ENCODE assay signal across 17 mouse cellular contexts in the genomic region with DNA sequence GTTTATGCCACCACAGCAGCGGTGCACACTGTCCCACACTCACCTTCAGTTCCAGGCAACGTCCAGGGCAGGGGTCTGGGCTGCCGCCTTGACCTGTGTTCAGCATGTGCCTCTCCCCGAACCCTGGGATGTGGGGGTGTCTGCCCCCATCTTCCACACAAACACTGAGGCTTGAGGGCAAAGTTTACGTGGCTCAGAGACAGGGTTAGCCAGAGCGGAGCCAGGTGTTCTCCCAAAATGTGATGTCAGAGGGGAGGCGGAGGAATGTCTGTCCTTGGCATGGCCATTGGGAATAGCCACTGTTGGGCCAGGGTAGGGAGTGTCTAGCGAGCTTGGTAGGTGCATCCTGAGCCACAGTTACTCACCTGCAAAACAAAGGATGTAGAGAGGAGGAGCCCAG. TPM values are rescaled to one million over a fixed set of nuclear protein-coding genes. Genes with fewer than 3 reads are reported as not detected.
DNase-seq lines count a peak whose midpoint lies in the region; ATAC-seq and TF ChIP-seq lines count a peak whose summit lies in the region.
"Had no signal": no experiment of that assay in that cellular context is flagged by ENCODE, and none has a peak within 500 bp of the region (broad histone marks: within the 10 kb centered on the region; RNA-seq: fewer than 3 reads in every experiment).

No protein-coding gene starts in this region.

- H3K4me1 ChIP-seq in liver, postnatal 0 days (ENCODE audit: insufficient read depth) = peaks cover 9% of the 10 kb centered on the region
- H3K4me1 ChIP-seq in liver, embryonic 11.5 days (replicated peaks; ENCODE audit: control insufficient read depth, insufficient read depth, low read length) = peaks cover 10% of the 10 kb centered on the region
- no peaks in the 10 kb centered on the region for H3K4me1 ChIP-seq in embryonic facial prominence, embryonic 11.5 days (ENCODE audit: control insufficient read depth, insufficient read depth, low read length)

- no peak for TF ChIP-seq CTCF in liver, postnatal 0 days (IDR thresholded peaks at IDR 0.05; ENCODE audit: low read depth)

- no peak for TF ChIP-seq EP300 in liver, postnatal 0 days (IDR thresholded peaks at IDR 0.05; ENCODE audit: low read depth)

- H3K4me2 ChIP-seq in liver, postnatal 0 days (ENCODE audit: low read depth, low read length) = peak overlapping the region; percentile 67
- no peak overlapping the region for H3K4me2 ChIP-seq in liver, embryonic 11.5 days
- H3K4me2 ChIP-seq in embryonic facial prominence, embryonic 11.5 days (ENCODE audit: low read depth, low read length) = no peak overlapping the region
- H3K4me2 ChIP-seq: embryonic facial prominence, embryonic 12.5 days; forebrain, embryonic 13.5 days; forebrain, embryonic 15.5 days had no signal

- peak; percentile 55 for DNase-seq in liver, postnatal 0 days
- DNase-seq in liver, embryonic 11.5 days (ENCODE audit: low spot score) = no peak
- no peak for DNase-seq in embryonic facial prominence, embryonic 11.5 days (ENCODE audit: low spot score)
- DNase-seq in layer of hippocampus, adult 9-11 months = no peak
- no peak for DNase-seq in thymus, postnatal 14 days
- DNase-seq: adrenal gland, adult 2 months; adrenal gland, postnatal 10 days; adrenal gland, postnatal 25 days; cerebellum, adult 11 months; cerebellum, adult 2 months; cerebellum, adult 9-10 months; cerebellum, postnatal 10 days; cerebellum, postnatal 25 days; forebrain, postnatal 0 days had no signal

- no peak for ATAC-seq in liver, postnatal 0 days
- no peak for ATAC-seq in liver, embryonic 11.5 days (replicated peaks; ENCODE audit: low FRiP score)
- 0 out of 2 replicates have a peak, but pooled peaks have one; percentile 11 for ATAC-seq in embryonic facial prominence, embryonic 11.5 days (replicated peaks; ENCODE audit: insufficient number of reproducible peaks, low FRiP score, low TSS enrichment, low read depth)
- ATAC-seq: forebrain, embryonic 13.5 days; forebrain, embryonic 15.5 days; forebrain, postnatal 0 days had no signal

- WGBS in liver, postnatal 0 days (ENCODE audit: insufficient replicate concordance) = 76% methylated on average over 8 of the region's 8 CpGs
- 87% methylated on average over 8 of the region's 8 CpGs for WGBS in liver, embryonic 11.5 days
- WGBS in embryonic facial prominence, embryonic 11.5 days = 87% methylated on average over 8 of the region's 8 CpGs

- peak overlapping the region; percentile 72 for H3K9ac ChIP-seq in liver, postnatal 0 days (replicated peaks)
- H3K9ac ChIP-seq in liver, embryonic 11.5 days (ENCODE audit: low read depth, low read length) = no peak overlapping the region
- H3K9ac ChIP-seq in embryonic facial prominence, embryonic 11.5 days (replicated peaks; ENCODE audit: low read length) = no peak overlapping the region
- H3K9ac ChIP-seq: embryonic facial prominence, embryonic 12.5 days; forebrain, embryonic 13.5 days; forebrain, embryonic 15.5 days; forebrain, postnatal 0 days had no signal

- H3K36me3 ChIP-seq in liver, postnatal 0 days (replicated peaks; ENCODE audit: insufficient read depth, low read length) = 0 out of 2 replicates have a peak, but pooled peaks cover 2% of the 10 kb centered on the region
- no peaks in the 10 kb centered on the region for H3K36me3 ChIP-seq in liver, embryonic 11.5 days (ENCODE audit: control insufficient read depth, insufficient read depth, low read length)
- no peaks in the 10 kb centered on the region for H3K36me3 ChIP-seq in embryonic facial prominence, embryonic 11.5 days (replicated peaks; ENCODE audit: control insufficient read depth, insufficient read depth, low read depth, low read length)
- H3K36me3 ChIP-seq: forebrain, embryonic 15.5 days had no signal

- H3K4me3 ChIP-seq in liver, postnatal 0 days (ENCODE audit: low read depth, low read length) = peak overlapping the region; percentile 44
- no peak overlapping the region for H3K4me3 ChIP-seq in liver, embryonic 11.5 days (ENCODE audit: low read depth, low read length)
- H3K4me3 ChIP-seq in embryonic facial prominence, embryonic 11.5 days (ENCODE audit: low read depth, low read length) = no peak overlapping the region
- H3K4me3 ChIP-seq: embryonic facial prominence, embryonic 12.5 days; forebrain, embryonic 13.5 days; forebrain, embryonic 15.5 days had no signal

- H3K27ac ChIP-seq in liver, postnatal 0 days (ENCODE audit: low read depth) = peak overlapping the region; percentile 98
- no peak overlapping the region for H3K27ac ChIP-seq in liver, embryonic 11.5 days (ENCODE audit: low read depth, low read length)
- H3K27ac ChIP-seq in embryonic facial prominence, embryonic 11.5 days (replicated peaks; ENCODE audit: low read depth, low read length) = no peak overlapping the region
- H3K27ac ChIP-seq: embryonic facial prominence, embryonic 12.5 days; forebrain, embryonic 13.5 days; forebrain, embryonic 15.5 days had no signal

- H3K27me3 ChIP-seq in liver, postnatal 0 days (ENCODE audit: insufficient read depth, low read length) = no peaks in the 10 kb centered on the region
- no peaks in the 10 kb centered on the region for H3K27me3 ChIP-seq in liver, embryonic 11.5 days (replicated peaks; ENCODE audit: control insufficient read depth, insufficient read depth, low read length)
- no peaks in the 10 kb centered on the region for H3K27me3 ChIP-seq in embryonic facial prominence, embryonic 11.5 days (ENCODE audit: control insufficient read depth, insufficient read depth, low read length)
- H3K27me3 ChIP-seq: embryonic facial prominence, embryonic 12.5 days; forebrain, embryonic 13.5 days; forebrain, embryonic 15.5 days had no signal

- no peaks in the 10 kb centered on the region for H3K9me3 ChIP-seq in liver, postnatal 0 days (ENCODE audit: low read length)
- H3K9me3 ChIP-seq in liver, embryonic 11.5 days (ENCODE audit: control insufficient read depth, low read length) = no peaks in the 10 kb centered on the region
- H3K9me3 ChIP-seq in embryonic facial prominence, embryonic 11.5 days (replicated peaks; ENCODE audit: control insufficient read depth, low read length) = no peaks in the 10 kb centered on the region
- H3K9me3 ChIP-seq: embryonic facial prominence, embryonic 12.5 days; forebrain, embryonic 13.5 days; forebrain, embryonic 15.5 days had no signal

RNA-seq across cellular contexts. Expression of a gene that starts 17.0 kb away (rescaled TPM):
- polyA plus RNA-seq in liver, postnatal 0 days (2015; fragmentation: Nextera tagmentation; extraction: Ambion mirVana) = 481 and 632 TPM in 2 replicates
- 4.5 and 5.2 TPM in 2 replicates for polyA plus RNA-seq in liver, embryonic 11.5 days (2014; fragmentation: Nextera tagmentation; extraction: Ambion mirVana)
- polyA plus RNA-seq in embryonic facial prominence, embryonic 11.5 days (2014; fragmentation: Nextera tagmentation; extraction: Ambion mirVana) = 11.8 and 13.2 TPM in 2 replicates

RNA-seq across cellular contexts. Expression of a gene that starts 17.1 kb away (rescaled TPM):
- polyA plus RNA-seq in liver, postnatal 0 days (2015; fragmentation: Nextera tagmentation; extraction: Ambion mirVana) = 3.5 and 5.8 TPM in 2 replicates
- 2.9 and 3.9 TPM in 2 replicates for polyA plus RNA-seq in liver, embryonic 11.5 days (2014; fragmentation: Nextera tagmentation; extraction: Ambion mirVana)
- polyA plus RNA-seq in embryonic facial prominence, embryonic 11.5 days (2014; fragmentation: Nextera tagmentation; extraction: Ambion mirVana) = 11.9 and 13.9 TPM in 2 replicates

RNA-seq across cellular contexts. Expression of a gene that starts 40.6 kb away (rescaled TPM):
- polyA plus RNA-seq in liver, postnatal 0 days (2015; fragmentation: Nextera tagmentation; extraction: Ambion mirVana) = 2.4 and 2.6 TPM in 2 replicates
- 4.1 and 5.3 TPM in 2 replicates for polyA plus RNA-seq in liver, embryonic 11.5 days (2014; fragmentation: Nextera tagmentation; extraction: Ambion mirVana)
- 4.1 and 5.6 TPM in 2 replicates for polyA plus RNA-seq in embryonic facial prominence, embryonic 11.5 days (2014; fragmentation: Nextera tagmentation; extraction: Ambion mirVana)

RNA-seq across cellular contexts. Expression of a gene that starts 41.2 kb away (rescaled TPM):
- polyA plus RNA-seq in liver, postnatal 0 days (2015; fragmentation: Nextera tagmentation; extraction: Ambion mirVana) = 13.8 and 15.9 TPM in 2 replicates
- polyA plus RNA-seq in liver, embryonic 11.5 days (2014; fragmentation: Nextera tagmentation; extraction: Ambion mirVana) = 90.8 and 102 TPM in 2 replicates
- 113 and 118 TPM in 2 replicates for polyA plus RNA-seq in embryonic facial prominence, embryonic 11.5 days (2014; fragmentation: Nextera tagmentation; extraction: Ambion mirVana)

Comparison
In these comparisons a context has a peak if more than half of its experiments do, and no peak if none do; other contexts are left out.
1. RNA of a gene that starts 17.0 kb away (polyA plus RNA-seq): 481 to 632 TPM in liver, postnatal 0 days; 11.8 to 13.2 TPM in embryonic facial prominence, embryonic 11.5 days and 4.5 to 5.2 TPM in liver, embryonic 11.5 days; every median in the first group is over 10 times any median in the second.